Mouse (Mus musculus) MEL (cell line): Measurements from ENCODE around the gene 9830107B12Rik.

Experiments used
- CTCF ChIP-seq, 3 experiments: IDR thresholded peaks in 2 of 3; conservative IDR thresholded peaks in 1 of 3; 2 replicates each; pipeline ENCODE4 v1.5.1; 2011 to 2012; ENCODE audit warnings: low read length in 3 of 3, low read depth in 2 of 3, mild to moderate bottlenecking in 2 of 3, improper control_type of control experiment in 1 of 3, inconsistent platforms in 1 of 3, mixed read lengths in 1 of 3, moderate library complexity in 1 of 3; ENCODE audit not compliant: control insufficient read depth in 1 of 3, insufficient read depth in 1 of 3, poor library complexity in 1 of 3, severe bottlenecking in 1 of 3
- EP300 ChIP-seq, 2 experiments: IDR thresholded peaks; 2 replicates each; pipeline ENCODE4 v1.6.1; 2011; ENCODE audit warnings: improper control_type of control experiment in 2 of 2, low read length in 2 of 2, low read depth in 1 of 2, mild to moderate bottlenecking in 1 of 2
- KAT2A ChIP-seq: conservative IDR thresholded peaks from 2 replicates; pipeline ENCODE4 v1.6.1; 2012; ENCODE audit warnings: low read depth, low read length, improper control_type of control experiment, inconsistent platforms
- MAZ ChIP-seq: IDR thresholded peaks from 2 replicates; pipeline ENCODE4 v1.6.1; 2012; ENCODE audit warnings: low read depth, mild to moderate bottlenecking, inconsistent platforms, low read length, improper control_type of control experiment
- POLR2A ChIP-seq, 2 experiments: IDR thresholded peaks; 2 replicates each; pipeline ENCODE4 v1.6.1; 2011 to 2012; ENCODE audit warnings: low read length in 2 of 2, mild to moderate bottlenecking in 2 of 2, control low read depth in 1 of 2, improper control_type of control experiment in 1 of 2, low read depth in 1 of 2, moderate library complexity in 1 of 2; ENCODE audit not compliant: control insufficient read depth in 1 of 2, insufficient read depth in 1 of 2, poor library complexity in 1 of 2
- USF2 ChIP-seq, 2 experiments: IDR thresholded peaks; 2 replicates each; pipeline ENCODE4 v1.6.1; 2011 to 2012; ENCODE audit warnings: improper control_type of control experiment in 2 of 2, low read length in 2 of 2, borderline replicate concordance in 1 of 2, inconsistent platforms in 1 of 2, low read depth in 1 of 2, mild to moderate bottlenecking in 1 of 2; ENCODE audit not compliant: insufficient read depth in 1 of 2

- TF ChIP-seq USF2 (IDR thresholded peaks at IDR 0.05; ENCODE audit: borderline replicate concordance in 1 of 2, insufficient read depth in 1 of 2, low read depth in 1 of 2, low read length in 2 of 2) = no peak
- no peak for TF ChIP-seq POLR2A (IDR thresholded peaks at IDR 0.05; ENCODE audit: control insufficient read depth in 1 of 2, insufficient read depth in 1 of 2, low read depth in 1 of 2, low read length in 2 of 2, poor library complexity in 1 of 2)
- TF ChIP-seq MAZ = no peak
- TF ChIP-seq CTCF (IDR thresholded peaks at IDR 0.05 in 2 of 3, conservative IDR thresholded peaks at IDR 0.05 in 1 of 3; ENCODE audit: control insufficient read depth in 1 of 3, insufficient read depth in 1 of 3, low read depth in 2 of 3, low read length in 3 of 3, poor library complexity in 1 of 3, severe bottlenecking in 1 of 3) = no peak
- TF ChIP-seq KAT2A = no peak
- TF ChIP-seq EP300 (IDR thresholded peaks at IDR 0.05; ENCODE audit: low read depth in 1 of 2, low read length in 2 of 2) = no peak
Observed at GRCm38 (mm10) chr17:48132810-48133209, 13.3 kb downstream of the 9830107B12Rik start.
